Mouse (Mus musculus): ENCODE measurements at regions not wholly inside any gene's neighbourhood (a gene's known extent, or its start where the extent isn't known, plus 50 kb on each side); places are given as distances from the start of the nearest gene placed in this dataset.

GRCm38 (mm10) chr2:18445809-18446208, 53.2 kb upstream of the Dnajc1 start:
- H3K36me3 ChIP-seq (ENCODE audit: insufficient read depth, low read length): no peaks in the 10 kb centered on the region
- H3K27me3 ChIP-seq (ENCODE audit: insufficient read depth, low read length): no peaks in the 10 kb centered on the region
- H3K9me3 ChIP-seq (ENCODE audit: low read length): no peaks in the 10 kb centered on the region
- H3K4me1 ChIP-seq (ENCODE audit: insufficient read depth, low read length): no peaks in the 10 kb centered on the region
- no peak overlapping the region for H3K4me3 ChIP-seq (ENCODE audit: low read length)
- H3K9ac ChIP-seq (replicated peaks; ENCODE audit: low read length): no peak overlapping the region
- WGBS: 8% methylated on average over 1 of the region's 1 CpGs
- no peak overlapping the region for H3K27ac ChIP-seq
- DNase-seq (ENCODE audit: low spot score) (peak; percentile 27), ATAC-seq (no peak)
- no peak for TF ChIP-seq CTCF (IDR thresholded peaks at IDR 0.05; ENCODE audit: low read depth)
- H3K4me2 ChIP-seq (ENCODE audit: low read depth, low read length): no peak overlapping the region
